Mouse (Mus musculus) cortical plate, adult 2 months (tissue): Measurements from ENCODE around the gene H2-M10.2.

Source experiments
- CTCF ChIP-seq: fragments of 200-500 bp; IDR thresholded peaks from 2 replicates; pipeline ENCODE4 v1.5.1; 2011; ENCODE audit warnings: mild to moderate bottlenecking, control low read depth, low read length; ENCODE audit not compliant: insufficient read depth; ENCODE audit errors: extremely low read depth
- POLR2A ChIP-seq: fragments of 200-500 bp; IDR thresholded peaks from 2 replicates; pipeline ENCODE4 v1.6.1; 2011; ENCODE audit warnings: mild to moderate bottlenecking, low read length, control low read depth; ENCODE audit not compliant: insufficient read depth; ENCODE audit errors: extremely low read depth

DNA sequence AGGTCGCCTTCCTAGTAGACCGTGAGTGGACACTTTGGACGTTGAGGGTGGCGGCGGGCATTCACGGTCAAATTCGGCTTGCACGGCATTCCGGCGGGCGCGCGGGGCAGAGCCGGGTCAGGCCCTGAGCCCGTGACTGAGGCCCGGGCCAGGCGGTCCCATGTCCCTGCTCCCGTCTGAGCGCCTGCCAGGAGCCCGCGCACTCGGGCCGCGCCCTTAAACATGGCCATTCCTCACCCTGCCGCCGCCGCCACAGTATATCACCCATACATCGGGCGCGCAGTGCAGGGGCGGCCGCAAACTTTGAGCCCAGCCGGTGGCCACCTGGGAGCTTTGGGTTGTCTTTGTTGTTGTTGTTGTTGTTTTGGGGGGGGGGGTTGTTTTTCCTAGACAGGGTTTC, 37.4 kb downstream of the H2-M10.2 start:
- no peak for TF ChIP-seq POLR2A
- no peak for TF ChIP-seq CTCF
